Mouse (Mus musculus) NIH3T3 (cell line): Measurements from ENCODE around the gene Zfp706.

Source experiments
- DNase-seq: peaks from one replicate; pipeline ENCODE4 v3.0.0-alpha.2; 2012; ENCODE audit warnings: low read depth

Zfp706 gene

DNA sequence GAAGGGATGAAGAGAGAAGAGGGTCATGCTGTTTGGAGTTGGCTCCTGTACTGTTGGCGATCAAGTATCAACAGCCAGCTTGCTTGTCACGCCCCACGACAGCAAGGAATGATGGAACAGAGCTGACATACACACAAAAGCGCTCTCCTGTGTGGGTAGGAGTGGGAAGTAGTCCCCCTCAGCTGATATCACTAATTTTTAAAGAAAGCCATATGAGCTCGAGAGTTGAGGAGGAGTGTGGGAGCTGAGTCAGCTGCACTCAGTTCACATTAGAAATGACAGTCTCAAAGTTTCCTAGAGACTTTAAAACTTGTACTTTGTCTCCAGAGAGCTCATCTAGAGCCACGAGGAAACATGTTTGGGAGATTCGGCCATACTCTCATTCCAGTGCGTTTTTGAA is 29.8 kb downstream of the Zfp706 start:
- no peak for DNase-seq

DNA sequence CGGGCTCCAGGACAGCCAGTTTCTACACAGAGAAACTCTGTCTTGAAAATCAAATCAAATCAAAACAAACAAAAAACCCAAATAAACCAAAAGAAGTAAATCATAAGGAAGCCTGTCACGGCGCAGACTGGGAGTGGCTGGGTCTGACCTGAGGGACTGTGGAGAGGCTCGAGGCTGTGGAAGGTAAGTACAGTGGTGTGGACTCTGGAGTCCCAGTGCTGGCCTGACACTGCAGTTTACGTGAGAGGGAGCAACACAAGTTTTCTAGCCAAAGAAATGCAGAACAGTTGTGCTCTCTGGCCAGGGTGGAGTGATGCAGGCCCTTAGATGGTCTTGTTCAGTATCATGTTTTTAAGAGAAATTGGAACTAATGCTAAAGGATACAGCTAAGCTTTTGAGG is 31.9 kb downstream of the Zfp706 start:
- no peak for DNase-seq

GRCm38 (mm10) chr15:36975256-36975620 is 32.3 kb downstream of the Zfp706 start:
- DNase-seq: no peak

GRCm38 (mm10) chr15:36974614-36975255 is 32.8 kb downstream of the Zfp706 start:
- peak; percentile 32 for DNase-seq

- DNase-seq: no peak
Measured at GRCm38 (mm10) chr15:36973714-36974113, 33.9 kb downstream of the Zfp706 start.

- no peak for DNase-seq
Measured at GRCm38 (mm10) chr15:36973290-36973689, 34.3 kb downstream of the Zfp706 start.

DNA sequence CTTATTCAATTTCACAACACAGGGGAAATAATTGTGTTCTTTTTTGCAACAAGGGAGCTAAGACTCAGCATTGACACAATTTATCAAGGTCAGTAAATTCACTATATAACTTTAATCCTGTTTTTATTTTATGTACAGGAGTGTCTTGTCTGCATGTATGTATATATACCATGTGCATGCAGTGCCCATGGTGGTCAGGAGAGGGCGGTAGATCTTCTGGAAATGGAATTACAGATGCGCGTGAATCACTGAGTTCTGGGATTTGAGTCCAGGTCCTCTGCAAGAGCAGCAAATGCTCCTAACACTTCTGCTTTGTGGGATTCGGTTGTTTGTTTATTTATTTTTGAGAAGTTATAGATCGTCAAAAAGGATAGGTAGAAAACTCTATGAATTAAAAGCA is 37.8 kb downstream of the Zfp706 start:
- DNase-seq: peak; percentile 43

GRCm38 (mm10) chr15:36968295-36968694 is 39.3 kb downstream of the Zfp706 start:
- DNase-seq: no peak

- peak; percentile 77 for DNase-seq
Measured at GRCm38 (mm10) chr15:36967381-36968211, 40.0 kb downstream of the Zfp706 start.

DNA sequence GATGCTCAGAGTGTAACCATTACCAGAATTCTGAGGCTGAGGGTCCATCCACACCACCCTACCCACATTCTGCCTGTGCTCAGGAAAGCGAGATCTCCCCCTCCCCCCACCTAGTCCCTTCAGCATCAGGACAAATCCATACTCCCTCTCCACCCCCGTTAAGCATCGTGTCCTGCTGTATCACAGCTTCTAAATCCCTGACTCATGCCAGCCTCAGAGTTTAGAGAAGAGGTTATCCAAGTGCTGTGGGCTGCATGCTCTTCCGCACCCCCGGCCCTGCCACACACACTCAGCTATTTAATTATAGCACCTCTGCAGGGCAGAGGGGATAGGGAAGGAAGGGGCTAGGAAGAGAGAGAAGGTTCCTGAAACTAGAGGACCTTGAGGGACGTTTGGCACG is 40.6 kb downstream of the Zfp706 start:
- DNase-seq: peak; percentile 51

DNA sequence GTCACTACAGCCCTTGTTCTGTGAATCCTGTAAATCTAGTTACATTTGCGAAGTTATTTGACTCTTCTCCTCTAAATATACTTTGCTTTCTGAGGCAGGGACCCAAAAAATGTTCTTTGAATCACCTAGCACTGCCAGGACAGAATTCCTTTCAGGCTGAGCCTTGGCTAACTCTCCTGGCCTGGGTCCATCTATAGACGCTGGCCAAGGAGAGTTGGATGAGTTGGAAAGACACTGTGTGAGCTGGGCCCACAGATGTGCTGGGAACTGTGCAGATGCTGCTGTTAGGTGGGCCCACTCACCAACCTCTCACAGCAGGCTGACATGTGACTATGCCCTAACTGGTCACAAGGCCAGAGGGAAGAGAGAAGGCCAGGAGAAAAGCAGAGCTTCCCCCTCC is 41.1 kb downstream of the Zfp706 start:
- DNase-seq: peak; percentile 87

DNA sequence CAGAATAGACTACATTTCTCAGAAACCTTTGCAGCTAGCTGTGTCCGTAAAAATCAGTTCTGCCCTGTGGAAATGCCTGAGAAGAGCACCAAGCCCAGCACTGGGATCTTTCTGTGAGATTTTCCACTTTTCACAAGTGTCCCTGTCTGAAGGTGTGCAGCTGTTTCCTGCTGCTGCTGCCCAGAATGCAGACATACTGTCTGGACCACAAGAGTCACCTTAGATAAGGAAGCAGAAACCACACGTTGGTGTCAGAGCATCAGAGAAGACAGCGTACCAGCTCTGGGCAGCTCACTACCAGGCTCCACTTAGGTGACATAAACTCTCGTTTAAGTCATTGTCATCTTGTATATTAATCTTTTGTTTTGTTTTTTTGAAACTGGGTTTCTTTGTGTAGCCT is 41.8 kb downstream of the Zfp706 start:
- no peak for DNase-seq

DNA sequence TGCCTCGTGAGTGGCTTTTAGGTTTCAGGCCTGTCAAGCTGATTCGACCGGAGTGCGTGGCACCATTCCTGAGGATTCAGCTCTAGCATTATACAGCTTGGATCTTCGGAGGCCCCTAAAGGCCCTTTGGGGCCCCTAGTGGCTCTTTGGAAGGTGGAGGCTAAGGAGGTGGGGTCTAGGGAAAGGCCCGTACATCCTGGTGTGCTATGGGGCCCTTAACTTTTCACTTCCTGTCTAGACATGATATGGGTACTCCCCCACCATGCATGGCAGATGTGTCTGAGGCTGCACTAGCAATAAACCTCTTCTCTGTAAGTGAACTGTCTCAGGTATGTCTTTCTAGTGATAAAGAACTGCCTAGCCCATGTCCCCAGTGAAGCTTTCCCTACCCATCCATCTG is 44.6 kb downstream of the Zfp706 start:
- no peak for DNase-seq

- DNase-seq: peak; percentile 9
Measured at GRCm38 (mm10) chr15:36960876-36961237, 46.7 kb downstream of the Zfp706 start.

- DNase-seq: peak; percentile 82
Measured at GRCm38 (mm10) chr15:36960010-36960875, 47.3 kb downstream of the Zfp706 start.

GRCm38 (mm10) chr15:36956221-36956620 is 51.4 kb downstream of the Zfp706 start:
- no peak for DNase-seq

GRCm38 (mm10) chr15:36950258-36950657 is 57.3 kb downstream of the Zfp706 start:
- DNase-seq: no peak

- DNase-seq: no peak
Measured at GRCm38 (mm10) chr15:36948866-36949546, 58.6 kb downstream of the Zfp706 start.
